Mouse (Mus musculus) heart, embryonic 11.5 days (tissue): ENCODE results near the gene Chpf2. TPM values are rescaled to one million over a fixed set of nuclear protein-coding genes. Genes with fewer than 3 reads are reported as not detected.
"Not testable (repeated sequence)": the region's sequence is repeated elsewhere in the genome, so short reads cannot be mapped to it uniquely, and the experiment has no call there.

Experiments
- ATAC-seq: fragments of 200-750 bp; cut with Nextera tagmentation; replicated peaks from 2 replicates; pipeline ENCODE4 v1.8.0; 2017; ENCODE audit warnings: moderate library complexity; ENCODE audit not compliant: insufficient number of reproducible peaks, low FRiP score, low TSS enrichment
- H3K27ac ChIP-seq: fragments of 300-500 bp; sonication (generic); 2 replicates; pipeline ENCODE4 v1.5.1; 2014; ENCODE audit warnings: mild to moderate bottlenecking, low read depth, low read length
- H3K27me3 ChIP-seq: fragments of 300-500 bp; sonication (generic); 2 replicates; pipeline ENCODE4 v1.6.1; 2014; ENCODE audit warnings: mild to moderate bottlenecking, low read length, mixed read lengths; ENCODE audit not compliant: control insufficient read depth, insufficient read depth
- H3K36me3 ChIP-seq: fragments of 300-500 bp; sonication (generic); 2 replicates; pipeline ENCODE4 v1.6.1; 2014; ENCODE audit warnings: mild to moderate bottlenecking, low read length, moderate library complexity, mixed read lengths; ENCODE audit not compliant: control insufficient read depth, insufficient read depth
- H3K4me1 ChIP-seq: fragments of 300-500 bp; sonication (generic); 2 replicates; pipeline ENCODE4 v1.6.1; 2014; ENCODE audit warnings: low read length; ENCODE audit not compliant: control insufficient read depth, insufficient read depth
- H3K4me2 ChIP-seq: fragments of 300-500 bp; sonication (generic); 2 replicates; pipeline ENCODE4 v1.6.1; 2014; ENCODE audit warnings: mild to moderate bottlenecking, moderate library complexity
- H3K4me3 ChIP-seq: fragments of 300-500 bp; sonication (generic); 2 replicates; pipeline ENCODE4 v1.5.1; 2014; ENCODE audit warnings: low read depth, low read length
- H3K9ac ChIP-seq: fragments of 300-500 bp; sonication (generic); 2 replicates; pipeline ENCODE4 v1.6.1; 2014; ENCODE audit warnings: mild to moderate bottlenecking, low read depth, low read length, moderate library complexity
- H3K9me3 ChIP-seq: fragments of 300-500 bp; sonication (generic); replicated peaks from 2 replicates; pipeline ENCODE4 v1.6.1; 2016; ENCODE audit warnings: low read length; ENCODE audit not compliant: control insufficient read depth
- WGBS: fragments of 180-500 bp; shearing (Covaris S2); extraction: QIAGEN DNeasy Blood & Tissue Kit; methylation state at CpG from one replicate; pipeline ENCODE4 v1.1.7; 2014; ENCODE audit not compliant: insufficient replicate concordance; 5-methylcytosine and 5-hydroxymethylcytosine counted together
- polyA plus RNA-seq: library from polyadenylated mRNA; unstranded; fragments of >200 nt; fragmentation: Nextera tagmentation; extraction: Ambion mirVana; gene quantifications from 2 replicates; pipeline ENCODE4 v1.2.1, GENCODE M21; 2014

Gene Chpf2
- polyA plus RNA-seq, 1 experiment from 2014 or later = 8.1 TPM

DNA sequence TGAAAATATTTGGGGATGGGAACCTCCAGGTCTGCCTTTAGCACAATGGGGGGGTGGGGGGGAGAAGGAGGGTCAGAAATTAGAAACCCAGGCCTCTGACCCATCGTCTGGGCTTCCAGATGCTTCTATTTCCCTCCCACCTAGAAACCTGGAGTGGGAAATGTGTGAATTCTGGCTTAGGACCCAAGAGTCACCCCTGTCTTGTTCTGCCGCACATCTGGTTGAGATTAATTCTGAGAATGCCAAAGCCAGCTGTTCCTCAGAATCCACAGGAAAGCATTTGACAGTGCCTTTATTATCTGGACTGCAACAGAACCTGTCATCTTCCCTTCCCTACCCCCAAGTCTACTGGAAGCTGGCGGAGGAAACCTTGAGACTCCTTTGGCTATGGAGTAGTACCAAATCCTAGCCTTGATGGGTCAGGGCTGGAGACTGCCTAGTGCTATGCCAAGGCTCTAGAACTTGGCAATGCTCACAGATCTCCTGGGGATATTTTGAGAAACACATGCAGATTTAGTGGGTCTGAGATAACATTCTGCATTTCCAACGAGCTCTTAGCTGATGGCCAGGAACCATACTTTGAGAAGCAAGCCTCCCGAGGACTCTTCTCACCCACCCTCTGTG lies 32.8 kb upstream of the Chpf2 start:
- no peak overlapping the region for H3K27ac ChIP-seq
- H3K4me3 ChIP-seq = no peak overlapping the region
- no peak for ATAC-seq
- H3K9ac ChIP-seq = no peak overlapping the region
- H3K4me1 ChIP-seq = no peaks in the 10 kb centered on the region
- H3K27me3 ChIP-seq = peaks cover 21% of the 10 kb centered on the region
- no peaks in the 10 kb centered on the region for H3K9me3 ChIP-seq
- no peak overlapping the region for H3K4me2 ChIP-seq
- 67% methylated on average over 5 of the region's 5 CpGs for WGBS
- H3K36me3 ChIP-seq = no peaks in the 10 kb centered on the region

GRCm38 (mm10) chr5:24555335-24555734 lies 31.2 kb upstream of the Chpf2 start:
- H3K9me3 ChIP-seq, H3K9ac ChIP-seq, H3K4me3 ChIP-seq, H3K4me1 ChIP-seq, H3K4me2 ChIP-seq, ATAC-seq, H3K36me3 ChIP-seq, H3K27ac ChIP-seq: not testable (repeated sequence)
- WGBS = 85% methylated on average over 7 of the region's 7 CpGs
- H3K27me3 ChIP-seq = peaks cover 13% of the 10 kb centered on the region

DNA sequence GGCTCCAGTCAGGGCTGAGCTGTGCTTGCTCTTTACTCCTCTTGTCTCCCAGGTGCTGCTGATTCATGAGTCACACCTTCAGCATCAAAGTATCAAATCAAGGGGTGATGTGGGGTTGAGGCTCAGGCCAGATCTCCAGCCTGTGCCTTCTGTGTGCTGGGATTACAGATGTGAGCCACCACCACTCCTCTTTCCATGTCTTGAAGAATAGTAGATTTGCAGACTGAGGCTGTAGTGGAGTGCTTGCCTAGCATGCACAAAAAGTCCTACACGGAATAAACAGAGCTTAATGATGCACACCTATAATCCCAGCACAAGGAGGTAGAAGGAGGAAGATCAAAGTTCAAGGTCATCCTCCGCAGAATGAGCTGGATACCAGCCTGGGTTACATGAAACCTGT lies 29.8 kb upstream of the Chpf2 start, which contains the start of gene 4931409K22Rik:
TSS of gene 4931409K22Rik (minus strand) at position 101 of the 400 bp plus-strand sequence.
- H3K9me3 ChIP-seq = no peaks in the 10 kb centered on the region
- no peaks in the 10 kb centered on the region for H3K4me1 ChIP-seq
- no peak within 1 kb of the TSS for H3K4me2 ChIP-seq
- H3K36me3 ChIP-seq = no peaks in the 10 kb centered on the region
- WGBS = 71% methylated on average over 2 of the region's 2 CpGs
- no peak within 1 kb of the TSS for H3K9ac ChIP-seq
- H3K4me3 ChIP-seq = no peak within 1 kb of the TSS
- ATAC-seq = no peak
- peaks cover 5% of the 10 kb centered on the region; the same call in 1 of the 2 replicates for H3K27me3 ChIP-seq
- no peak within 1 kb of the TSS for H3K27ac ChIP-seq

GRCm38 (mm10) chr5:24575948-24576347 lies 10.6 kb upstream of the Chpf2 start:
- H3K36me3 ChIP-seq = peaks cover 21% of the 10 kb centered on the region
- peak overlapping the region; percentile 76 for H3K4me2 ChIP-seq
- H3K27ac ChIP-seq = no peak overlapping the region
- H3K9me3 ChIP-seq = no peaks in the 10 kb centered on the region
- WGBS = 73% methylated on average over 1 of the region's 1 CpGs
- peak overlapping the region; percentile 84 for H3K9ac ChIP-seq
- H3K27me3 ChIP-seq = no peaks in the 10 kb centered on the region
- peak overlapping the region; percentile 82; the same call in 1 of the 2 replicates for H3K4me3 ChIP-seq
- H3K4me1 ChIP-seq = peaks cover 7% of the 10 kb centered on the region
- no peak for ATAC-seq

- Histone ChIP-seq H3K36me3 (peaks cover 15% of the 10 kb centered on the region), H3K27ac (peak overlapping the region; percentile 63), H3K9ac (peak overlapping the region; percentile 84), H3K4me3 (peak overlapping the region; percentile 82), H3K27me3 (no peaks in the 10 kb centered on the region), H3K4me1 (peaks cover 7% of the 10 kb centered on the region), H3K4me2 (peak overlapping the region; percentile 76), H3K9me3 (no peaks in the 10 kb centered on the region)
- under 1% methylated on average over 32 of the region's 32 CpGs for WGBS
- ATAC-seq = peak; percentile 32
Measured at GRCm38 (mm10) chr5:24576801-24577182, 9.7 kb upstream of the Chpf2 start.

DNA sequence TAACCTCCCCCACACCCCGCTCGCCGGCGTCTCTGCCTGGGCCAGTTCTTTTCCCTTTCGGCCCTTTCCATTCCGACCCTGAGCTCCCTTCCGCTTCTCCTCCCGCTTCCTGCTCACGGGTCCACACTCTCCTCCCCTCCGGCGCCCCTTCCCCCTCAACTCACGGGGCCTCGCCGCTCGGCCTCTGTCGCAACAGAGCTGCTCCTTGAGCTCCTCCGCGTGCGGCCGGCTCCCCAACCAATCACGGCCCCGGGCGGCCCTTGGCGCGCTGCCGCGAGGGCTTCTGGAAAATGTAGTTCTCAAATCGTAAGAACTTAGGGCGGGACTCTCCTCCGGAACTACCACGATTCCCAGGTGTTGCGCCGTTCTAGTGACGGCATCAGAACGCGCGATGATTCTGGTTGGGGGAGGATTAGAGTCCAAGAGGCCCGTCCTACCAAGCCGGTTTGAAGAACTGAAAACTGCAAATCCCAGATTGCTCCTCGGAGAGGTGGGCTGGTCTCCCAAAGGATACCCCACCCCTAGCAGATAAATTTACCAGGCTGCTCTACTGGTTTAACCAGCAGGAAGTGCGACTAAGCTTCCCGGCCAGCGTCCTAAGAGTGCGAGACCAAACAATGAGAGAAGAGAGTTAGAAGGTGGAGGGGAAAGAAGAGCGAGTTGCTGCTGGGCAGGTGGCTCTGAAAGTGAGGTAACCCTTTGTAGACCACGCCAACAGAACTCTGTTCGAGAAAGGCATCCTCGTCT lies 9.2 kb upstream of the Chpf2 start, which contains the start of gene Abcf2:
TSS of gene Abcf2 (minus strand) at position 285 of the 747 bp plus-strand sequence.
- H3K4me3 ChIP-seq = peak within 1 kb of the TSS; percentile 82
- peaks cover 7% of the 10 kb centered on the region for H3K4me1 ChIP-seq
- peak within 1 kb of the TSS; percentile 78 for H3K27ac ChIP-seq
- peak; percentile 95 for ATAC-seq
- H3K4me2 ChIP-seq = peak within 1 kb of the TSS; percentile 76
- H3K9ac ChIP-seq = peak within 1 kb of the TSS; percentile 84
- no peaks in the 10 kb centered on the region for H3K27me3 ChIP-seq
- WGBS = 1% methylated on average over 47 of the region's 48 CpGs
- H3K36me3 ChIP-seq = peaks cover 10% of the 10 kb centered on the region
- H3K9me3 ChIP-seq = no peaks in the 10 kb centered on the region

DNA sequence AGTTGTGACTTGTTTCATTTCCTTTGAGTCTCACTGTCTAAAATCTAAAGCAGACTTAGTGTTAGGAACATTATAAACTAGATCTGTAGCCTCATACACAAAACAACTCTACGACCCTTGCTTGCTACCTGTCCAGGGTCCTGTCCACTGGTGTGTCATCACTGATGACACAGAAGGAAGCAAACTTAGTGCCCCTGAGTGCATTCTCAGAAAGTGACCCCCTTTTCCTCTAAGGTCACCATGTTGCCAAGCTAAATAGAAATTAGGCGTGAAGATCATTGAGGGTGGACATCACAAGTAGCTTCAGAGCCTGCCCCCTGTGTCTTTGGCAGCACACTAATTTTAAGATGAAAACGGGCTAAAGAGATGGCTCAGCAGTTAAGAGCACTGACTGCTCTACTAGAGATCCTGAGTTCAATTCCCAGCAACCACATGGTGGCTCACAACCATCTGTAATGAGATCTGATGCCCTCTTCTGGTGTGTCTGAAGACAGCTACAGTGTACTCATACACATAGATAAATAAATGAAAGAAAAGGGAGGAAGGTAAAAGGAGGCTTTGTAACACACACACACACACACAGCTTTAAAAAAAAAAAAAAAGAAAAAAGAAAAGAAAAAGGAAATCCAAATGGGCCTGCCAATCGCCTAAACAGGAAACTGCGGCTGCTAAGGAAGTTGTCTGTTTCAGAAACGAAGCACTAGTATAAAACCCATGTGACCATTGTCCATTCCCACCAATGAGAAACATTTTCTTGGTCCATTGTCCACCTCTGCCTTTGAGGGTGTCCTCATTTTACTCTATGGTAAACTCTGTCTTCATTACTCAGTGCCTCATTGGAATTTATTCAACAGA lies 8.2 kb upstream of the Chpf2 start:
- H3K36me3 ChIP-seq = peaks cover 7% of the 10 kb centered on the region; the same call in 1 of the 2 replicates
- peak overlapping the region; percentile 82 for H3K4me3 ChIP-seq
- H3K4me1 ChIP-seq = peaks cover 7% of the 10 kb centered on the region
- no peak for ATAC-seq
- H3K9ac ChIP-seq = peak overlapping the region; percentile 64
- H3K4me2 ChIP-seq = peak overlapping the region; percentile 74
- H3K27me3 ChIP-seq = no peaks in the 10 kb centered on the region
- 55% methylated on average over 6 of the region's 6 CpGs for WGBS
- no peaks in the 10 kb centered on the region for H3K9me3 ChIP-seq
- peak overlapping the region; percentile 78 for H3K27ac ChIP-seq

DNA sequence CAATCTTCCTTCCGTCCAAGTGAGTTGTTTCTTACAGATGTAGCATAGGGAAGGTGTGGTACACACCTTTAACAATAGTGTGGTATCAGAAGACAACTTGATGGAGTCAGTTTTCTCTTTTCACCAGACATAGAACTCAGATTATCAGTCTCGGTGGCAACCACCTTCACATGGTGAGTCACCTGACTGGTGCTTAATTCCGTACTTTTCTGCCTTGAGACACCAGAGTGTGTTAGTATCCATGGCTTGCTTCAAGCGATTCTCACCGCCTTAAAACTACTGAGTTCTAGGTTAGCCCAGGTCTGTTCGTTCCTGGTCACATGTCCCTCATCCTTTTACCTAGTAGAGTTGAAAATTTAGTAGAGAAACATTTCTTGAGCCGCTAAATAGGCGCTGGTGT lies 435 bp upstream of the Chpf2 start:
- peaks cover 3% of the 10 kb centered on the region; the same call in 1 of the 2 replicates for H3K36me3 ChIP-seq
- peak overlapping the region; percentile 72 for H3K4me2 ChIP-seq
- peak overlapping the region; percentile 90 for H3K9ac ChIP-seq
- 12% methylated on average over 8 of the region's 8 CpGs for WGBS
- peaks cover 14% of the 10 kb centered on the region for H3K4me1 ChIP-seq
- no peak overlapping the region for H3K27ac ChIP-seq
- H3K4me3 ChIP-seq = peak overlapping the region; percentile 91
- no peak for ATAC-seq
- no peaks in the 10 kb centered on the region for H3K27me3 ChIP-seq
- H3K9me3 ChIP-seq = no peaks in the 10 kb centered on the region
